Mouse (Mus musculus): ENCODE data around the gene Birc2. TPM values are rescaled to one million over a fixed set of nuclear protein-coding genes. Genes with fewer than 3 reads are reported as not detected.
A peak's percentile ranks its signal among the peaks of the same experiment; 100 is the strongest.

Birc2 gene
- total and polyA plus RNA-seq, 3 experiments: 14.3 to 64.3 (median 50.9) TPM

DNA sequence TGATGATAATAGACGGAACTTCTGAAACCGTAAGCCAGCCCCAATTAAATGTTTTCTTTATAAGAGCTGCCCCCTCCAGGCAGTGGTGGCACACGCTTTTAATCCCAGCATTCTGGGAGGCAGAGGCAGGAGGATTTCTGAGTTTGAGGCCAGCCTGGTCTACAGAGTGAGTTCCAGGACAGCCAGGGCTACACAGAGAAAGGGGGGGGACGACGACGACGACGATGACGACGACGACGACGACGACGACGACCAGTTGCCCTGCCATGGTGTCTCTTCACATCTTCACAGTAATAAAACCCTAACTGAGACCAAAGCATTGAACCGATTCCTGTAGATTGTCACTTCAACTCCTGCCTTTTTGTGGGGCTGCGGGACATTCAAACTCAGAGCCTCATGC is 11.3 kb upstream of the Birc2 start:
- no peak for TF ChIP-seq TAL1 (conservative IDR thresholded peaks at IDR 0.05; ENCODE audit: low read depth, low read length)
- H3K9me3 ChIP-seq (replicated peaks): no peaks in the 10 kb centered on the region
- H3K4me1 ChIP-seq (ENCODE audit: insufficient read depth, low read depth, low read length): peaks cover 2% of the 10 kb centered on the region; the same call in 1 of the 2 replicates
- H3K36me3 ChIP-seq (replicated peaks): peaks cover 44% of the 10 kb centered on the region
- no peaks in the 10 kb centered on the region; the same call in 1 of the 2 replicates for H3K27me3 ChIP-seq (ENCODE audit: insufficient read depth, low read length)
- ATAC-seq (ENCODE audit: extremely low read depth, insufficient number of reproducible peaks, low FRiP score, poor library complexity, severe bottlenecking) (no peak), DNase-seq (ENCODE audit: low spot score) (no peak)
- H3K4me3 ChIP-seq (ENCODE audit: low read depth, low read length): no peak overlapping the region

GRCm38 (mm10) chr9:7846667-7847199 is 9.9 kb upstream of the Birc2 start:
- H3K27me3 ChIP-seq (ENCODE audit: insufficient read depth, low read length): no peaks in the 10 kb centered on the region; the same call in 1 of the 2 replicates
- no peak for ATAC-seq (ENCODE audit: extremely low read depth, insufficient number of reproducible peaks, low FRiP score, poor library complexity, severe bottlenecking)
- peaks cover 6% of the 10 kb centered on the region; the same call in 1 of the 2 replicates for H3K4me1 ChIP-seq (ENCODE audit: insufficient read depth, low read depth, low read length)
- peaks cover 31% of the 10 kb centered on the region for H3K36me3 ChIP-seq (replicated peaks)
- H3K9me3 ChIP-seq (replicated peaks): no peaks in the 10 kb centered on the region
- H3K4me3 ChIP-seq (ENCODE audit: low read depth, low read length): no peak overlapping the region
- no peak for DNase-seq (ENCODE audit: low spot score)
- TF ChIP-seq TAL1 (conservative IDR thresholded peaks at IDR 0.05; ENCODE audit: low read depth, low read length) (no peak), CTCF (IDR thresholded peaks at IDR 0.05; ENCODE audit: low read depth, low read length) (no peak), GATA1 (IDR thresholded peaks at IDR 0.05; ENCODE audit: borderline replicate concordance, low read length) (no peak), GATA2 (IDR thresholded peaks at IDR 0.05; ENCODE audit: borderline replicate concordance, low read depth, low read length) (no peak), POLR2AphosphoS5 (IDR thresholded peaks at IDR 0.05; ENCODE audit: insufficient replicate concordance, low read depth, low read length) (no peak)

DNA sequence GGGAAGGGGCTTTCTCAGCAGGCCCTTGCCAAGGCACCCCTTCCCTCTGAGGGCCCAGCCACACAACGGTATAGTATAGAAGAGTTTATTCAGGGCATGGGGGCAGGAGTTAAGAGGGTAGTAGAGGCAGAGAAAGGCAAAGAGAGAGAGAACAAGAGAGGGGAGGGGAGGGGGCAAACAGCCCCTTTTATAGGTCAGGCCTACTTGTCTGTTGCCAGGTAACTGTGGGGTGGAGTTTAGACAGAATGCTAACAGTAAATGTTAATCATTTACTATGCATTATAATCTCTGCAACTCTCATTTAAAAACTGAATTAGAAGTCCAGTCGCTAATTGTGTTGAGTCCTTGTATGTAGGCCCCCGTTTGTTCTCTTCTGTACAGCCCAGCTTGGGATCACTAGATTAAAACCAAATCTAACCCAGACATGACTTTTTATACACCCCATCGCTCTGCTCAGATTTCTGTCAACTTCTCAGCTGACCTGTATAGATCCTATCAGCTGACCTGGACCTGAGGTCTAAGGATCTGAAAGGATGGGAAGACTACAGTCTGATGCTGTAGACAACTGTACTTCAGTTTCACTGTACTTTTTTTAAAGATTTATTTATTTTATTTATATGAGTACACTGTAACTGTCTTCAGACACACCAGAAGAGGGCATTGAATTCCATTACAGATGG is 8.5 kb upstream of the Birc2 start:
- Histone ChIP-seq H3K4me1 (ENCODE audit: insufficient read depth, low read depth, low read length) (peaks cover 6% of the 10 kb centered on the region; the same call in 1 of the 2 replicates), H3K4me3 (ENCODE audit: low read depth, low read length) (no peak overlapping the region), H3K36me3 (replicated peaks) (peaks cover 21% of the 10 kb centered on the region), H3K27me3 (ENCODE audit: insufficient read depth, low read length) (no peaks in the 10 kb centered on the region; the same call in 1 of the 2 replicates), H3K9me3 (replicated peaks) (no peaks in the 10 kb centered on the region)
- TF ChIP-seq CTCF (IDR thresholded peaks at IDR 0.05; ENCODE audit: low read depth, low read length): no peak
- TF ChIP-seq GATA2 (IDR thresholded peaks at IDR 0.05; ENCODE audit: borderline replicate concordance, low read depth, low read length): no peak
- TF ChIP-seq TAL1 (conservative IDR thresholded peaks at IDR 0.05; ENCODE audit: low read depth, low read length): no peak
- DNase-seq (ENCODE audit: low spot score) (no peak), ATAC-seq (ENCODE audit: extremely low read depth, insufficient number of reproducible peaks, low FRiP score, poor library complexity, severe bottlenecking) (no peak)

DNA sequence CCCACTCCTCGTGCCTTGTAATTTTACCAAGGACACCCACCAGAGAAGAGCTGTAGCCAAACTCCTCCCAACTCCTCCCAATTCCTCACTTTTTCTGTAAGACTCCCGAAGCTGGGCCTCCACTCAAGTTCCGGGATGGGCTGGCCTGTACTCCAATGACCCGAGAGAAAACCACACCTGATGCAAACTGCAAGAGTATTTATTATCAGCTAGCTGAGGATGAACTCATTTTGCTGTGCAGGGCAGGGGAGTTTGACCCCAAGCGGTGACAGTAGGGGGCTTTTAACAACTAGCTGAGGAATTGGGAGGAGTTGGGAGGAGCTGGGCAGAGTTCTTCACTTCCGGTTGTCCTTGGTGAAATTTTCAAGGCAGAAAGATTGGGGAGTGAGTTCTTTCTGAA is 4.4 kb upstream of the Birc2 start:
- ATAC-seq (ENCODE audit: extremely low read depth, insufficient number of reproducible peaks, low FRiP score, poor library complexity, severe bottlenecking) (no peak), DNase-seq (ENCODE audit: low spot score) (no peak)
- H3K9me3 ChIP-seq (replicated peaks): no peaks in the 10 kb centered on the region
- no peaks in the 10 kb centered on the region; the same call in 1 of the 2 replicates for H3K27me3 ChIP-seq (ENCODE audit: insufficient read depth, low read length)
- H3K36me3 ChIP-seq (replicated peaks): no peaks in the 10 kb centered on the region
- H3K4me1 ChIP-seq (ENCODE audit: insufficient read depth, low read depth, low read length): peaks cover 8% of the 10 kb centered on the region
- TF ChIP-seq GATA1 (IDR thresholded peaks at IDR 0.05; ENCODE audit: borderline replicate concordance, low read length) (no peak), GATA2 (IDR thresholded peaks at IDR 0.05; ENCODE audit: borderline replicate concordance, low read depth, low read length) (no peak), POLR2AphosphoS5 (IDR thresholded peaks at IDR 0.05; ENCODE audit: insufficient replicate concordance, low read depth, low read length) (no peak), TAL1 (conservative IDR thresholded peaks at IDR 0.05; ENCODE audit: low read depth, low read length) (no peak), CTCF (IDR thresholded peaks at IDR 0.05; ENCODE audit: low read depth, low read length) (no peak)
- no peak overlapping the region for H3K4me3 ChIP-seq (ENCODE audit: low read depth, low read length)

GRCm38 (mm10) chr9:7837806-7838440 is 1.1 kb upstream of the Birc2 start:
- no peak for ATAC-seq (ENCODE audit: extremely low read depth, insufficient number of reproducible peaks, low FRiP score, poor library complexity, severe bottlenecking)
- Histone ChIP-seq H3K9me3 (replicated peaks) (no peaks in the 10 kb centered on the region), H3K27me3 (ENCODE audit: insufficient read depth, low read length) (no peaks in the 10 kb centered on the region), H3K36me3 (replicated peaks) (peaks cover 14% of the 10 kb centered on the region), H3K4me3 (ENCODE audit: low read depth, low read length) (peak overlapping the region; percentile 73), H3K4me1 (ENCODE audit: insufficient read depth, low read depth, low read length) (peaks cover 23% of the 10 kb centered on the region)
- peak; percentile 66 for DNase-seq (ENCODE audit: low spot score)
- TF ChIP-seq POLR2AphosphoS5 (IDR thresholded peaks at IDR 0.05; ENCODE audit: insufficient replicate concordance, low read depth, low read length) (no peak), TAL1 (conservative IDR thresholded peaks at IDR 0.05; ENCODE audit: low read depth, low read length) (no peak), CTCF (IDR thresholded peaks at IDR 0.05; ENCODE audit: low read depth, low read length) (no peak), GATA2 (IDR thresholded peaks at IDR 0.05; ENCODE audit: borderline replicate concordance, low read depth, low read length) (no peak), GATA1 (IDR thresholded peaks at IDR 0.05; ENCODE audit: borderline replicate concordance, low read length) (no peak)

DNA sequence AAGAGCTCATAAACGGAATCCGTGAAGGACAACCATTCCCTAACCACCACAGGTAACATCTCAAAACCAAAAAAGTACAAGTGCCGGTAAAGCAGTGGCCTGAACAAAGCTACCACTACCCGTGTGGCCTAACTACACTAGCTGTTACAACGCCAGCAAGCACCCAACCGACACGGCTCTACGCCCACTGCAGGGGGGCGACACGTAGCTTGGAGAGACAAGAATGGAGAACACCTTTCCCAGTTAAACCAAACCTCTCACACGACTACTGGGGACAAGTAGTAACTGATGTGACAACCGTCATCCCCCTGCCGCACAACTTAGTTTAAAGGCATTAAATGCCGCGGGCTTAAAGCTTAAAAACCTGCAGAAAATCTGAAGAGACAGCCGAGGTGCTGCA is 533 bp downstream of the Birc2 start:
- ATAC-seq (ENCODE audit: extremely low read depth, insufficient number of reproducible peaks, low FRiP score, poor library complexity, severe bottlenecking) (peak; percentile 29), DNase-seq (ENCODE audit: low spot score) (peak; percentile 40)
- peaks cover 18% of the 10 kb centered on the region for H3K36me3 ChIP-seq (replicated peaks)
- no peaks in the 10 kb centered on the region for H3K9me3 ChIP-seq (replicated peaks)
- TF ChIP-seq GATA2 (IDR thresholded peaks at IDR 0.05; ENCODE audit: borderline replicate concordance, low read depth, low read length): no peak
- no peak for TF ChIP-seq CTCF (IDR thresholded peaks at IDR 0.05; ENCODE audit: low read depth, low read length)
- no peak for TF ChIP-seq TAL1 (conservative IDR thresholded peaks at IDR 0.05; ENCODE audit: low read depth, low read length)
- no peak for TF ChIP-seq POLR2AphosphoS5 (IDR thresholded peaks at IDR 0.05; ENCODE audit: insufficient replicate concordance, low read depth, low read length)
- TF ChIP-seq GATA1 (IDR thresholded peaks at IDR 0.05; ENCODE audit: borderline replicate concordance, low read length): no peak
- H3K4me3 ChIP-seq (ENCODE audit: low read depth, low read length): peak overlapping the region; percentile 73
- H3K27me3 ChIP-seq (ENCODE audit: insufficient read depth, low read length): no peaks in the 10 kb centered on the region
- H3K4me1 ChIP-seq (ENCODE audit: insufficient read depth, low read depth, low read length): peaks cover 30% of the 10 kb centered on the region

Data from G1E (cell line).